Mouse (Mus musculus): ENCODE results near the gene Prss28.

DNA sequence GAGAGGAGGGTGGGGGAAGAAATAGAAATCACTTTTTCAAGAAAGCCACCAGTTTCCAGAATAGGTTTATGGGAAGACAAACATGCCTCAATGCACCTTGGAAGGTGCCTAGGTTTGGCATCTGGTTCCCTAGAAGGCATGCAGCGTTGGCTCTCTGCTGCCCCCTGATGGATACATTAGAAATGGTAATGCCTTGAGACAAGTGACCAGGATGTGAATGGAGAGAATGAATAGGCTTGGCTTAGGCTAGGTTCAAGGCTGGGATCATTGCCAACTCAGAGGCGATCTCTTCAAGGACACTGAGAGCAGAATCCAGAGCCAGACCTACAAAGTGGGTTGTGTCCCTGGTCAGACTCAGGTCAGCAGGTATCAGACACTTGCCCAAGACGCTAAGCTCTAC lies 23.4 kb upstream of the Prss28 start:
- TF ChIP-seq CTCF (conservative IDR thresholded peaks at IDR 0.05; ENCODE audit: low read length) (peak; percentile 98), NANOG (IDR thresholded peaks at IDR 0.05; ENCODE audit: borderline replicate concordance, low read length) (no peak)

All from E14TG2a.4 (cell line).